Mouse (Mus musculus): ENCODE measurements at regions not wholly inside any gene's neighbourhood (a gene's known extent, or its start where the extent isn't known, plus 50 kb on each side); places are given as distances from the start of the nearest gene placed in this dataset.
A peak's percentile ranks its signal among the peaks of the same experiment; 100 is the strongest.

DNA sequence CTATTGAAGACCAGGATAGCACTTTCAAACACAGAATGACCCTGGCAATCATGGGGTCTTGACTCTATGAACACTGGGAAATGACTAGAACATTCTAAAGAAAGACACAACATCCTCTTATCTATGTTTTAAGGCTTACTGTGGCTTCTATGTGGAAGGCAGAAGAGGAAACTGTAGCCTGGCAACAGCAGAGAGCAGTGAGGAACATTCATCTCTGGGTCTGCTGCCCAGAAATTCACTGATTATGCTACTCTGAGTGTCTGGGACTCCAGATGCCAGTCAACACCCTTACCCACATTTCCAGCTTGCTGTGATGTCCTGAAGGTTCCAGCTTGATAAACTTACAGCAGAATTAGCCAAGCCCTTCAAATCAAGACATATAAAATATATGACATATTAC lies 352.7 kb upstream of the Sall1 start:
- peak; percentile 82 for DNase-seq

DNA sequence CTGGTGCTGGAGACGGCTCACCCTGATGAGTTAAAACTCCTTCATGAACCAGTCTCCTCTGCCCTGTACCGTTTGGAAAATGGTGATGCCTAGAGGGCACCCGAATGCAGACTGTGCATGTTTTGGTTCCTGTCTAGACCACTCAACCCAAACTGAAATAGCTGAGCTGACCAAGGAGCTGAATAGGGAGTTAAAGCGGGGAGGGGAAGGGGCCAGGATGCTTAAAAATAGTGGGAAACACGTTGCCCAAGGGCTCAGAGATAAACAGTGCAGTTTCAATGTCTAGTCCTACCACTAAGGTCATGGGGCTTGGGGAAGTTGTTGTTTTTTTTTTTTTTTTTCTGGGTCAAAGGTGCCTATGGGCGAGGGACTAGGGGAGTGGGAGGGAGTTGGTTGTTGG lies 348.8 kb upstream of the Sall1 start:
- peak; percentile 89 for DNase-seq

DNA sequence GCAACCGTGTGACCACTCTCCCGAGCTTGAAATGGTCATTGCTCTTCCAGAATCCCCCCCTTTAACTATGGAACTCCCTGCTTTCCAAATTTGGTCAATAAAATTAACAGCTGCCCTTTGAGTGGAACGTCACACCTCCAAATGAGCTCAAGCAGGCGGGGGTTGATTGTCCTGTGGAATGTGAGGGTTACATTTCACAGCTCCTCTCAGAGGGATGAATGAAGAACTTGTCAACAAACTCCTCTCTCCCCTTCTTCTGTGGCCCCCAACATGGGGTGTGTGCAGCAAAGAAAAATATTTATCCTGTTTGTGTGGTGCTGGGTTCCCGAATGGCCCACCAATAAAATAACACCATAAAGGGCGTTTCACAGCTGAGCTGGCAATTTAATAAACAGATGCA lies 344.8 kb upstream of the Sall1 start:
- no peak for DNase-seq

DNA sequence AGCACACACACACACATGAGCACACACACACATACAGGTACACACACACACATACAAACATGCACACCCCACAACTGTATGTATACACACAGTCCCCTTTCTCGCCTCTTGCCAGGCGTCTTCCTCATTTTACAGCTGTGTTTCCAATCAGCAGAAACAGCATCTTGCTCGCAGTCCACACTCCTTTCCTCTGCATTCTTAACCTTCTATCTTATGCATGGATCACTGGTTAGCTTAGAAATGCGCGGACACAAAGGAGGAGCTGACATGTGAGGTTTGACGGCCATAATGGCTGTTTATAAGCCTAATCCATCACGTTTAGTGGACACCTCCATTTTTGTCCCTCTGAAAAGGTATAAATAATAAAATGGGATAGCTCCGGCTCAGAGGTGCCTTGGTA lies 343.3 kb upstream of the Sall1 start:
- DNase-seq, result no peak

DNA sequence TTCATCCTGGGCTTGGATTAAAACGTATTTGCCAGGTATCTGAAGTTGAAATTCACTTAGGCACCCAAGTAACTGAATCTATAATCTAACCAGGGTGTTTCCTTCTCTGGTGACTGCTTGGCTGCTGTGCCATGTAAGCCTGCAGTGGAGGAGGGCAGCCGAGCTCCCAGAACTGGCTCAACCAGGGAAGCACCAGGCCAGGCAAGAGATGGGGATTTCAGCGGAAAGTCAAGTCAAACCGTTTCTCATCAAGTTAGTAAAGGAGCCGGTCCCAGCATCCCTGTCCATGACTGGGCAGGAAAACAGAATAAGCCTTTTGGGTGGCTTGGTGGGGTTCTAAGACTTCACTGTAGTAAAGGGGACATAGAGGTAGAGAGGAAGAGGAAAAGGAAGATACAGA lies 341.1 kb upstream of the Sall1 start:
- no peak for DNase-seq

DNA sequence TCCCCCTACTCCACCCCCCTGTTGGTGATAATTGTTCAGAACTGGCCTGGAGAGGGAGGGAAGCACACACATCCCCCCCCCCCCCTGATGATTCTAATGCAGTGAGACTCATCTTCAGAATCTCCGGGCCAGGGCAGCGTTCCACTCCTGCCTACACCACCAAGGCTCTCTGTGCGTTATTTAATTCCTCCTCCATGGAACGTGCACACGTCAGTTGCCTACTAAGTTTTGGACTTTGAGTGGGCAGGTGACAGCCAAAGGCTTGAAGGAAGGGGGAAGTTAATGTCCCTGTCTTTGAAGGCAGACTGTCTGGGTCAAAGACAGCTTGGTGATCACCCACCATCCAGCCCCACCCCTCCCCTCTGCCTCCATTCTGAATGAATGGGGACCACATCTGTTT lies 339.8 kb upstream of the Sall1 start:
- no peak for DNase-seq

DNA sequence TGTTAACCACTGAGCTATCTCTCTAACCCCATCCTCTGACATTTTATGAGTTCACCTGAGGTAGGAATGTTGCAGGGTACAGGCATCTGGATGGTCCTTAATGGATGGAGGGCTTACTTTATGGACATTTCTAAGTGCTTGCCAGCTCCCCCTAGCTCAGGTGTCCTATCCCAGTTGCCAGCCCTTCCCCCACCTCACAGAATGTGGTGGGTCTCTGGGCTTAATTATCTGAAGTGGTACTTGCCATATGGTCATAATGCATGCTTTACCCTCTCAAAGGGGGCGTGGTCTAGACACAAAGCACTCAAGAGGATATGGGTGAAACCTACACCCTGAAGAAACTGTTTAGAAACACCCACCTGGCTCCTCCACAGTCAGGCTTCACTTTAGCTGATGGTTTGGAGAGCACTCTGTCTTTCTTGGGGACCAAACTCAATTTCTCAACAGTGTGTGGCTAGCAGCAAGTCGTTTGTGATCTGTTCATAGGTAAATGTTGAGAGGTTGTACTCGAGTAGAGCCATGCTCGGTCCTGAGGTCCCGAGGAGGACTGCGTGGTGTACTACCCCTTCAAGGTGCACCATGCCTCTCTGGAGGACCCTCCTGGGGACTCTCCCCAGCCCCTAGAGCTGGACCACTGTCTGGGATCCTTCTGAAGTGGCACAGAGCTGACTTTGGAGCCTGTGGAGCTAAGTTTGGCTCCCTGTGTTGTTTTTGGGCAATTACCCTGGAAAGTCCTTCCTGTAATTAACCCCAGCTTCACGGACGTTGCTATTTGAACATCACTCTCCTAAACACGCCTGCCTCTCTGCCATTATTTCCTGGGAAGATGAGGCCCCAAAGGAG lies 338.8 kb upstream of the Sall1 start:
- DNase-seq, result no peak

DNA sequence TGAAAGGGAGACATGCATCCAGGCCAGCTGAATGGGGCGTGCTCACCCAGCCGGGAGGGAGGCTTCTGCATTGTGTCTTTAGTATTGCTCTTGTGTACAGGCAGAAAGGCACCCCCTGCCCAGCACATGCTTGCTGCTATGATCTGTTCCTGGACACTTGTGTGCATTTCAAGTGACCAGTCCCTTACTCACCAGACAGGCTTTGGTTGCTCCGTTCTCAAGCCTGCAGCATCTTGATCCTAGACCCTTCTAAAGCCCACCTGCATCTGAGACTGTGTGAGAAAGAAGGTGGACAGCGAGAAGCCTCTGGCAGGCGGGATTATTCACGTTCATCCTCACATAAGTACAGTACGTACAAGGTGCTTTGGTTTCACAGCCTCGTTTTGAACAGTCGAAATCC lies 336.5 kb upstream of the Sall1 start:
- no peak for DNase-seq

DNA sequence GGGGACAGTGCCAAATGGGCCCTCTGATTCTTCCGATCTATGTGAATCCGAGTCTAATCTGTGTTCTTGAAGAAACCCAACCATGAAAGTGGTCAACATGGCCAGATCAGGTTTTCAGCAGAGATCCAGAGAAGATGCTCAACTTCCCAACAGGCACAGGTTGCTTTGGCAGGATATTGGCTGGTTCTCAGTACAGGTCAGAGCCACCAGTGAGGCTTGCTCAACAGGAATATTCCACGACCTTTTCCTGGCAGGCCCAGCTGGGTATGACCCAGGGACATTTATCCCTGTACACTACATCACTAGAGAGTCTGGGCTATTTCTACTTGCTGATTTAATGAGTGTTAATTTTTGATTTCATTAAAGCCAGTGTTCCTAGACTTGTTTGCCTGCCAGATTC lies 328.8 kb upstream of the Sall1 start:
- no peak for DNase-seq

DNA sequence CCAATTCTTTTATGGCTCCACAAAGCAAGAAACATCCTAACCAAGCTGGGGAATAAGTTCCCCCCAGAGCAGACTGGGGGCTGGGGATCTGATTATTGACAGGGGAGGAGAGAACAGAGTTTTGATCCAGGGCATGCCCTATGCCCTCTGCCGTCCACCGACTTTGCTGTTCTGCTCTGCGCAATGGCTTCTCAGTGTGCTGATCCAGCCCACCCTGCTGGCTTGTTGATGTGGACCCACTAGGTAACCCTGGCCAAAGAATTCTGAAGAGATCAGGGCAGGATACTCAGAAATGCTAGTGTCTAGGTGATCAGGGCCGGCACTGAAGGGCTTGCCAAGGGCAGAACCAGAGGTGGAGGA lies 327.8 kb upstream of the Sall1 start:
- DNase-seq, result no peak

DNA sequence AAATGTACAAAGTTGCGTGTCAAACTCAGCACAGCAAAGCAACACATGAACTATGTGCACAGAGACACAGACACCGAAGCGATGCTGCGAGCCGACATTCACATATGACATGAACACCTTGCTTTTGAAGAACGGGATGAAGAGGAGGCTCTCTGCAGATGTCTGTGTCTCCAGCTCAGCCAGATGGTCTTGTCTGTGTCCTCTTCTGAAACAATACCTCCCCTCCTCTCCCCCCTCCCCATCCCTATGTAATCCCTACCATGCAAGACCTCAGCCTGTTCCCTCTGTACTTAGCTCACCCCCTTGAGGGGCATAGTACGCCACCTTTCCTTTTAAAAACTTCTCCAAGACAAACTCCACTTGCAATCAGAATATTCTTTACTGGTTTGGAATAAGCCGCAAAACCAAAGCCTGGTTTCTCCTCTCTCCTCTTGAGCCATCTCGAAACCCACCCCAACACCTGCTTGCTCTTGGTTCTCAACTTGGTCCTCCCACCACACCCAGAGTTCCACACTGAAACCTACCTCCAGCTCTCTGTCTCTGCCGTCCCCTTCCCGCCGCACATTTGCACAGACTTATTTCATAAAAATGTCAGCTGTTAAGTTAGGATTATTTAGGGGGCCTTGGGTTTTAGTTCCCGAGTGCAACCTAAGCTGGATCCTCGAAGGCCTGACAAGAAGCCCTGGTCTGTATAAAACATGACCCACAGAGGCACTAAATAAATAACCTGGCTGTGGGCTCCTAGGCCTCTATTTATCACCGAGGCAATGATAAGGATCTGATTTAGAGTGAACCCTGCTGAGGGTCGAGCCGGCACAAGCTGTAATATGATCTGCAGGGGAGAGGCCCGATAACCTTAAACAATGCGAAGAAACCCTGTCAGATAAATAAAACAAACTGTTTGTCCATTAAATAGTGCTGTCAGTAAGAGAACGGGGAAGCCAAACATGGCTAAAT lies 327.1 kb upstream of the Sall1 start:
- no peak for DNase-seq

DNA sequence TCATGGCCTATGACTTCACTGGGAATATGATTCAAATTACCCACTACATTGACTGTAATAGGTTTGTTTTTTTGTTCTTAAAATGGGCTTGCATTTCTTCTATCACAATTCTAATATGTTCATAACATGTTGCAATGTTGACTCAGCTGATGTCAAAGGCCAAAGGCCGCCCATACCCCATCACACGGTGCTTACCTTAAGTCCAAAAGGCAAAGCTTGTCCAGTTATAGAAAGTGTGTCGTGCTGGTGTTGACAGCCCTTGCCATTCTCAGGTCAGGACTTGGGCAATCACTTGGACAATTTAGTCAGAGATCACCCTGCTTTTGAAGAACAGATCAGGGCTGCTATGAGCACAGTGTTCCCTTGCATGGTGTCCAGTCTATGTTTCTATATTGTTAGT lies 321.5 kb upstream of the Sall1 start:
- DNase-seq, result no peak

DNA sequence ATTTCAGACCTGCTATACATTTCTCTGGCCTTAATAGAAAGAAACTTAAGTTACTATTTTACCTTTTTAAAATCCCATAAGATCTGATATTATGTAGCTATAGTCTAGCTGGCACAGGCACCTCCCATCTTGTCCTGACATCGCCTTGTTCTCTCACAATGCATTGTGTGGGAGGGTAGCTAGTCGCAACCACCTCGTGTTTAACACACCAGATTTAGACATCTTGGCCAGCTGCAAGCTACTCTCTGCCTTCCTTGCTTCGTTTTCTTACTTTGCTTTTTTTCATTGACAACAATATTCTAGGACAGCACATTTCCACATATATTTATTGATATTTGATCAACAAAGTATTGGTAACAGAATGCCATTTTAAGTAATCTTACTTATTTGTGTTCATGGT lies 314.4 kb upstream of the Sall1 start:
- no peak for DNase-seq

DNA sequence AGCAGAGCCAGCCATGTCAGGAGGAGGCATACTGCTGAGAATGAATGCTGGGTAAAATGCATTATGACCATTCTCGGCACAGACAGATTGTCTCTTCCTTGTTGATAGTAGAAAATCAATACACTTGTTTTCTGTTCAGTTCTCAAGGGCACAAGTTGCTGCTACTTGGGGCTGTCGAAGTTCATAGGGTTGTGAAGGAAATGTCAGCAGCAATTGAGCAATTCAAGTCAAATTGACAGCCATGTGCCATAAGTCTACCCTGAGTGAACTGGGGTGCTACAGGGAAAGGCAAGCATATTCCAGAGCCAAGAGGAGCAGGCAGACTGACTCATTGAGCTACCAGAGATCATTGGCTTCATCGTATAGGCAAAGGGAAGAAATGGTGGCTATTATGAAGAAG lies 301.6 kb upstream of the Sall1 start:
- no peak for DNase-seq

DNA sequence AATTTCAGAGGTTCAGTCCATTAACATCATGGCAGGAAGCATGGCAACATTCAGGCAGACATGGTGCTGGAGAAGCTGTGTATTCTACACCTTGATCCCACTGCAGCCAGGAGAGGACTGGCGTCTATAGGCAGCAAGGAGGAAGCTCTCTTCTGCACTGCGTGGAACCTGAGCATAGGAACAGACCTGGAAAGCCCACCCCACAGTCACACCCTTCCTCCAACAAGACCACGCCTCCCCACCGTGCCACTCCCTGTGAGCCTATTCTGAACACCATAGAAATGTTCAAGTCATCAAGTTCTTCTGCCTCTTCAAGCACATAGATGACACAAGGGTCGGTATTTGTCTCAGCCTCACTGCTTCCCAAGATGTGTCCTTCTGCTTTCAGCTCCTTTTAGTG lies 297.7 kb upstream of the Sall1 start:
- DNase-seq, result no peak

DNA sequence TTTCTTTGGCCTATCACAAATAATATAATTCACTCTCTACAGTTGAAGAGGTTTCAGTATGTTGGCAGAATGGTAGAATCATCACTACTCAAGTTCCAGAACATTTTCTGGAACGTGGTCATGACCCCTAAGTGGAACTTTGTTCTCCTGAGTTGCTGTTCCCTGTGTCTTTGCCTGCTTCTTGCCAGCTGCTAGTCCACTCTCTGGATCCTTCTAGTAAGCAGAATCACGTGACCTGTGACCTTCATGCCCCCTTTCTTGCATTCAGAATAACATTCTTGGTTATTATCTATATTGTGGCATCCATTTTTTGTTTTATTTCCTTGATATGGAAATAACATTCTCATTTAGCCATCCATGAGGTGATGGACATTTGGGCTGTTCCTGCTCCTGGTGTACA lies 291.5 kb upstream of the Sall1 start:
- no peak for DNase-seq

DNA sequence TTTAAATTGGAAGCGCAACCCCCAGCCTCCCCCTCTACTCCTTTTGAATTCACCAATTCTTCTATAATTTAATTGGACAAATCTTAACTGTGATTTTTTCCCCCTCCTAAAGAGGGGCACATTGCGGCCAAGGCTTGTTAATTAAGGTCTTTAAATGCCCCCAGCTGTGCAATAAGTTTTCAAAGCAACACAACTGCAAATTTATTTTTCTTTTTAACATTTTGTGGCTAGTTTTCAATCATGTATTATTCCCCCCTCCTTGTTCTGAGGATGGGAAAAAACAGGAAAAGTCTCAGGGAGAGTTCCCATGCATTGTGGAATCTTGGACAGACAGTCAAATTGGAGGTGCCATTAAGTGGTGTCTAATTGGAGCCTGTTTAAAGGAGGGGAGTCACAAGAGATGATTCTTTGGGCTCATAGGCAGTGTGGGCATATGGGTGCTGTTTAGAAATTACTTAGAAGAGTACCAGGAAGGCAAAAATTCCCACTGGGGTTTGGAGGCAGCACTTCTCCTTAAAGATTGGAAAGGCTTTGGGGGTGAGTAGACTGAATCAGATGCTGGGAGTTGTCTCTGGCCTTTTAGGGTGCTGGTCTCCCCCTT lies 281.9 kb upstream of the Sall1 start:
- DNase-seq, result no peak

DNA sequence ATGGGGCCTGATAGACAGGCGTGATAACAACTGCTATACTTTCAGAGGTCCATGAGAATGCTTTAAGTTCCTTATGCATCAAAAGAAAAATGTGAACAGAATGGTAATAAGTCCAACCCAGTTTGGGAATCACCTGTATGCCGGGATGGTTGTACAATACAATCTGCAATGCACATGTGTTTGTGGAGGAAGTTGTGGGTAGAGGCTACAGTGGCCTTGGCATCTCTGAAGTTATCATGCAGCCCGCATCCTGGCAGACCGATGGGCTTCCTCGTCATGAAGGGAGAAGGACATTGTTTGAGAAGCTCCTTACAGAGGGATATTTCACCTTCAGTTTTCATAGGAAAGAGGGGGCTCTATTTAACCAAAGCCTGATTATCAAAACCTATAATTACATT lies 281.3 kb upstream of the Sall1 start:
- DNase-seq, result no peak

DNA sequence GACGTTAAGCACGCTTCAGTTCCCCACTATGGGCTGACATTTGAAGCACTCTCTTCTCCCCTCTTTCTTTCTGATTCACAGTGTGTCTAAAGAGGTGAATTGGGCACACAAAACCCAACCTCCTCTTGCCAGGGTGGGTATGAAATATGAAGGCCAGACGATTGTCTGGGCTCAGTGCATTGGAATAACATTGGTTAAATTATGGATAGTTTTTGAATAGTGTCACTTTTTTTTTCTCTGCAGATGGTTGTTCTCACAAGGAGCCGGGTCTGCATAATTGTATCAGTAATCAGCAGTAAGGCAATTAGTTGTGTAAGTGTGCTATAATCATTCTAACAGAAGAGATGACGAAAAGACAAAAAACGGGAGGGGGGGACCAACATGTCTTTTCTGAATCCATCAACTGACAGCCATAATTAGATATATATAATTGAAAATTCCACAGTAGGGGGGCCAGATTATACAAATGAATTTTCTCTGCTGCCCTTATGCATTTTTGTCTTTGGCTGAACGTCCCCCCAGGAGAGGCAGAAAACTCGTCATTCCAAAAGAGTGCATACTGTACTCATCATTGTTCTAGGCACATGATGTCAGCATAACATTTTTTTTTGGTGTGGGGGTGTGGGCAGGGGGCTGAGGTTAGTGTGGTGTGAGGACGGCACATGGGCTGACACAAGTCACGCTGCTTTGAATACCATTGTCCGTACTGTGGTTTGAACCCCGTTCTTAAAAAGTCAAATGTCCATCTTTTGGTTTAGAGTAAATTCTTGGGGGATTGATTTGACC lies 280.7 kb upstream of the Sall1 start:
- no peak for DNase-seq

DNA sequence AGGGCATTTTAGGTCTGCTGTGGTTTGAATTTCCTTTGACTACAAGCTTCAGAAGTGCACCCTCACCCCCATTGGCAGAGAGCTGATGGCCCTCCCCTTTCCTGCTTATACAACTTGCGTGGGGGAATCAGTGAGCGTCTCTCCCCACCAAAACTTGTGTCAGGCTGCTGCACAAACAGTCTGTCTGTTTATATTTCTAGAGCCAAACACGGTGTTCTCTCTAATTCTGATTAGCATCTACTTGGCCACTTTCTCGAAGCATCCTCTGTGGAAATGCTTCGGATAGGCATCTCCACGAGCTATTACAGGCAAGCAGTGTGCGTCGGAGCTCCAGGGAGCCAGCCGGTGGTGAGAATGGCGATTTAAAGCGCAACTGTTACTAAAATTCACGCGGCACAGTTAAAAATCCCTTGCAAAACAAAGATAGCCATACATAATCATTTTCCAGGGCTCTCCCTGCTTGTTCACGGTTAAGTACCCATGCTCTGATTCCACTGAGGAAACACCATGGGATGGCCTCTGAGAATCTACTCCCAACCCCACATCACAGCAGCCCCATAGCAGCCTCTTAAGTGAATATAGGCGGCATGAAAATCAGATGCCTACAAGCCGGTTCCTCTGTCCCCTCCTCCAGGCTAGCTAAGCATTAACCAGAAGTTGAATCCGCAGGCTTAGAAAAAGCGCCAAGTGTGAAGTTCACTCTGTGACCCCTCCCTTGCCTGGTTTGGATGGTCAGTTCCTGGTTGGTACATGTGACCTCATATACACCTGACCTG lies 273.7 kb upstream of the Sall1 start:
- DNase-seq, result peak; percentile 20

DNA sequence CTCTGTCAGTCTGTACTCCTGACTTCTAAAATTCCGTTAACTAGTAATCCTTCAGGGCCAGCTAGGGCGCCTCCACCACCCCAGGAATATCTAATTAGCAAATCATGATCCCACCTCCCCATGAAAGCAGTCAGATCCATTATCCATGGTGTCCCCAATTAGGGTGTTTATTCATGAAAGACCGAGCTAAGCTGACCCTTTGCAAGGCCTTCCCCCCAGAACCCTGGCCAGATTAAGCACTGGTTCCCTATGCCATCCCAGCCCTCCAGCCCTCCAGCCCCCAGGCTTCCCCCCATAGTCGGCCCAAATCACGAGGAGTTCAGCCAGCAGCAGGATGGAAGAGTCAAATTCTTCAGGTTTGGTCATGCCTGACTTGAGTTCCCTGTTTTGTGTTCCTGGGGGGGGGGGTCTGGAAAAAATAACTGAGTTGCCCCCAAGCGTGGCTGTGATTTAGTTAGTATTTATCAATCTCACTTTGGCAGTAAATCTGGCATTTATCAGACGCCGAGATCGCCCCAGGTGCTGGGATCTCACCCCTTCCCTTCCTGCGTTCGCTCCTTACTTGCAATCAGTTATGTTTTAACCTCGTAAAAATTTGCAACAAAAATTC lies 272.7 kb upstream of the Sall1 start:
- DNase-seq, result no peak

DNA sequence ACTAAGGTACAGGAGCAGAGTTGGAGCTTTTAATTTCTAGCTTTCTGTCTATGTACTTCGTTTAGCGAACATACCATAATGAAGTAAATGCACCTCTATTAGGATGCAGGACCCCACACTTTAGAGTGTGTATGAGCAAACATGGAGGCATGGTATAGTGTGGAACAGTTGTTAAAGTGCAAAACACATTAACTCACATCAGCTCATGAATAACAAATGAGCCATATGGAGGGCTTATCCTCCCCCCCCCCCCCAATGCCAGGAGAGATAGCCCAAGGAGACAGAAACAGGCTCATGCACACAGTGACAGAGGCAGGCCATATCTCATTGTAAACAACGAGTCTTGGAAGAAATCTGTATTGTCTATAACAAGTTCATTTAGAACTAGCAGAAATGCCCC lies 270.9 kb upstream of the Sall1 start:
- DNase-seq, result no peak
